Mouse (Mus musculus) yolk sac, embryonic 10.5 days (tissue): ENCODE data around the gene Krt31.

Source experiments
- DNase-seq: peaks from one replicate; pipeline ENCODE4 v3.0.0-alpha.2; 2017; ENCODE audit warnings: low spot score

Krt31 gene

GRCm38 (mm10) chr11:100005905-100006304 lies 44.4 kb downstream of the Krt31 start:
- DNase-seq, result no peak

- peak; percentile 12 for DNase-seq
Measured at GRCm38 (mm10) chr11:100004846-100005245, 45.5 kb downstream of the Krt31 start.

GRCm38 (mm10) chr11:99999091-99999490 lies 51.3 kb downstream of the Krt31 start:
- no peak for DNase-seq
